Mouse (Mus musculus) hindbrain, embryonic 14.5 days (tissue): ENCODE results near the gene Kif13a. TPM values are rescaled to one million over a fixed set of nuclear protein-coding genes. Genes with fewer than 3 reads are reported as not detected.

Experiments used
- ATAC-seq: fragments of 200-750 bp; cut with Nextera tagmentation; 2 replicates; pipeline ENCODE4 v1.8.0; 2017; ENCODE audit warnings: moderate number of reproducible peaks, mild to moderate bottlenecking, moderate TSS enrichment, moderate library complexity; ENCODE audit not compliant: low FRiP score
- DNase-seq: peaks from one replicate; pipeline ENCODE4 v3.0.0-alpha.2; 2015; ENCODE audit warnings: low spot score
- H3K27ac ChIP-seq: fragments of 300-500 bp; sonication (generic); 2 replicates; pipeline ENCODE4 v1.5.1; 2014; ENCODE audit warnings: mild to moderate bottlenecking, moderate library complexity
- H3K27me3 ChIP-seq: fragments of 300-500 bp; sonication (generic); 2 replicates; pipeline ENCODE4 v1.6.1; 2014; ENCODE audit warnings: mild to moderate bottlenecking, low read length, mixed read lengths; ENCODE audit not compliant: control insufficient read depth, insufficient read depth
- H3K36me3 ChIP-seq: fragments of 300-500 bp; sonication (generic); replicated peaks from 2 replicates; pipeline ENCODE4 v1.6.1; 2014; ENCODE audit not compliant: control insufficient read depth, insufficient read depth
- H3K4me1 ChIP-seq: fragments of 300-500 bp; sonication (generic); replicated peaks from 2 replicates; pipeline ENCODE4 v1.6.1; 2014; ENCODE audit warnings: antibody characterized with exemption, low read length, mixed read lengths; ENCODE audit not compliant: control insufficient read depth, insufficient read depth
- H3K4me2 ChIP-seq: fragments of 300-500 bp; sonication (generic); replicated peaks from 2 replicates; pipeline ENCODE4 v1.6.1; 2014; ENCODE audit warnings: mild to moderate bottlenecking, moderate library complexity
- H3K4me3 ChIP-seq: fragments of 300-500 bp; sonication (generic); replicated peaks from 2 replicates; pipeline ENCODE4 v1.5.1; 2014; ENCODE audit warnings: mild to moderate bottlenecking, low read length
- H3K9ac ChIP-seq: fragments of 300-500 bp; sonication (generic); 2 replicates; pipeline ENCODE4 v1.6.1; 2014
- H3K9me3 ChIP-seq: fragments of 300-500 bp; sonication (generic); 2 replicates; pipeline ENCODE4 v1.6.1; 2016; ENCODE audit warnings: low read length; ENCODE audit not compliant: control insufficient read depth
- WGBS: fragments of 180-500 bp; shearing (Covaris S2); extraction: QIAGEN DNeasy Blood & Tissue Kit; methylation state at CpG from one replicate; pipeline ENCODE4 v1.1.7; 2014; 5-methylcytosine and 5-hydroxymethylcytosine counted together
- polyA plus RNA-seq: library from polyadenylated mRNA; unstranded; fragments of >200 nt; fragmentation: Nextera tagmentation; extraction: Ambion mirVana; gene quantifications from 2 replicates; pipeline ENCODE4 v1.2.1, GENCODE M21; 2014

Kif13a gene
- polyA plus RNA-seq, 1 experiment from 2014 or later, result 14.3 TPM

DNA sequence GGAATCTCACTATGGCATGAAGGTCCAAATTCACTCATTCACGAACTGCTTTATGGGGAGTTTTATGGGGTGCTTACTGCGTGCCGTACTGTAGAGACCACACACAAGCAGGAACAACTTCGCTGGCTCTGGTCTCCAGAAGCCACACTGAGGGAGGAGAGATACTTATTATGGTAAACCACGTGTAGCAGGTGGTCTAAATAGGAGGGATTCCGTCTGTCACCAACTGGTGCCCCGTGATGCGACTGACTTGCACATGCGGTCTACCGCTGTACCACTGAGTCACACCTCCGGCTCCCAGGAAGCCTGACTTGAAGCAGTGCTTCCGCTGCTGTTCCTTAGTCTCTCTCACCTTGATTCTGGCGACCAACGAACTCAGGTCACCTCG lies 986 bp upstream of the Kif13a start:
- Histone ChIP-seq H3K9ac (peak overlapping the region; percentile 90; the same call in 1 of the 2 replicates), H3K27me3 (no peaks in the 10 kb centered on the region), H3K4me3 (peak overlapping the region; percentile 90), H3K4me1 (peaks cover 18% of the 10 kb centered on the region), H3K36me3 (no peaks in the 10 kb centered on the region), H3K9me3 (no peaks in the 10 kb centered on the region), H3K4me2 (peak overlapping the region; percentile 93), H3K27ac (peak overlapping the region; percentile 98)
- ATAC-seq, result peak; percentile 12
- DNase-seq, result no peak
- WGBS, result 2% methylated on average over 15 of the region's 15 CpGs

DNA sequence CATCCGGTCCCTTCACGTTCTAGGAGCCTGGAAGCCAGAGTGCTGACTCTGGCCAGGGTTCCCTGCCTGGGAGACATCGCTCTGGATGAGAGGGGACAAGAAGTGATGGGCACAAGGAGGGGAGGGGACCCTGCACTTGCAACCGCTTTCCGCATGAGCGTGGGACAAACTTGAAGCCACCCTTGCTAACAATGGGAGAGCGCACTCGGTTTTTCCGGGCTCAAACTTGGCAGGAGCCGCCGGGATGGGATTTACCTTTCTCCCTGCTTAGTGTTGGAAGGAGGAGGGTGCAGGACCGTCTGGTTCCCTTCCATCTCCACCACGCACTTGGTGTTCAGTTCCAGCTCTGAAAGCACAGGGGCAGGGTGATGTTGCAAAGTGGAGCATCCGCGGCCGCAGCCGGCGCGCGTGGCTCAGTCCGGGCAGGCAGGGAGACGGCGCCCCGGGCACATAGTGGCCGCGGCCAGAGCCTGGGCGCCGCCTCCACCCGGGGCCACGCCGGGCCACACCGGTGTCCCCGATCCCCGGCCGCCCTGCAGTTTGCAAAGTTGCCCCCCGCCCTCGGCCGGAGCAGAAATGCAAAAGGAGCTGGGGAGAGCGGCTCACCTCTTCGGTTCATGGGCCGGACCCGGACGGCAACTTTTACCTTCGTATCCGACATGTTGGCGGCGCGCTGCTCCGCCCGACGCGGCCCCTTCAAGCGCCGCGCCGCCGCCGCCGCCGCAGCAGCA lies 541 bp downstream of the Kif13a start:
- no peaks in the 10 kb centered on the region for H3K27me3 ChIP-seq
- H3K27ac ChIP-seq, result peak overlapping the region; percentile 98
- peak; percentile 62 for DNase-seq
- H3K4me2 ChIP-seq, result peak overlapping the region; percentile 93
- ATAC-seq, result peak; percentile 68
- peak overlapping the region; percentile 90 for H3K4me3 ChIP-seq
- H3K9ac ChIP-seq, result peak overlapping the region; percentile 90
- H3K36me3 ChIP-seq, result no peaks in the 10 kb centered on the region
- WGBS, result under 1% methylated on average over 42 of the region's 60 CpGs
- no peaks in the 10 kb centered on the region for H3K9me3 ChIP-seq
- peaks cover 18% of the 10 kb centered on the region for H3K4me1 ChIP-seq

DNA sequence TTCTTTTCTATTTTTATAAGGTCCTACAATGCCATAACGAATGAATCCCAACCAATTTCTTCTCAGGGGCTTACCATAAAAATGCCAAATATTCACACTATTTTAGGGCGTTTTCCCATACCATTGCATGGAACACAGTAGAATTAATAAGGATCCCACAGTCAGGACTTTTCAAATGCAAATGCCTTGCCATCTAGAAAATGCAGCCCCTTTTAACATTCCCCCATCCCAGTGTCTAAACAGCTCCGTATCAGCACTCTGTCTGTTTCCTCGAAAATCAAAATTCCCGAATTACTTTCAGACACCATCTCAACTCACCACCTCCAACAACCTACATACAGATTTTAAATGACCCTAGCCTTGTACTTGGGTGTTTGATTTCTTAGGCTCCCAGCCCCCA lies 1.3 kb downstream of the Kif13a start:
- no peaks in the 10 kb centered on the region for H3K27me3 ChIP-seq
- peak overlapping the region; percentile 93 for H3K4me2 ChIP-seq
- no peak for DNase-seq
- peaks cover 18% of the 10 kb centered on the region for H3K4me1 ChIP-seq
- H3K9me3 ChIP-seq, result no peaks in the 10 kb centered on the region
- peak overlapping the region; percentile 90 for H3K9ac ChIP-seq
- 13% methylated on average over 5 of the region's 5 CpGs for WGBS
- ATAC-seq, result no peak
- H3K36me3 ChIP-seq, result no peaks in the 10 kb centered on the region
- H3K4me3 ChIP-seq, result peak overlapping the region; percentile 90
- peak overlapping the region; percentile 98 for H3K27ac ChIP-seq

DNA sequence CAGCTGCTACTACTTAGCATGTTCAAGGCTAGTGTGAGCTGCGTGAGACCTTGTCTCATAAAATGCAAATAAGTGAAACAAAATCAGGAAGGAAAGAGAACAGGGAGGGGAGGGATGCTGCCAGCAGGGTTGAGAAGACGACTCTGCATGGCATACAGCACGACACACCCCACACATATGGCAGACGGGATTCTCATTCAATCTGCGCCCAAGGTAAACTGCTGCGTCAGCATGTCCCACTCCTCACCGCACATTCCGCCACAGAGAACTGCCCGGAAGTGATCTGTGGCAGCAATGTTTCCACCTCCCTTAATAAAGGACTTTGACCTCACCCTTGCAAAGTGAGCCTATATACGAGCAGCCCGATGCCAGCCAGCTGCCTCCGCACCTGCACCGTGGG lies 4.0 kb downstream of the Kif13a start:
- H3K4me3 ChIP-seq, result no peak overlapping the region
- DNase-seq, result no peak
- H3K9me3 ChIP-seq, result no peaks in the 10 kb centered on the region
- no peaks in the 10 kb centered on the region for H3K36me3 ChIP-seq
- peaks cover 15% of the 10 kb centered on the region for H3K4me1 ChIP-seq
- no peak overlapping the region for H3K9ac ChIP-seq
- no peak overlapping the region for H3K4me2 ChIP-seq
- no peaks in the 10 kb centered on the region for H3K27me3 ChIP-seq
- no peak for ATAC-seq
- WGBS, result 83% methylated on average over 13 of the region's 13 CpGs
- H3K27ac ChIP-seq, result no peak overlapping the region

DNA sequence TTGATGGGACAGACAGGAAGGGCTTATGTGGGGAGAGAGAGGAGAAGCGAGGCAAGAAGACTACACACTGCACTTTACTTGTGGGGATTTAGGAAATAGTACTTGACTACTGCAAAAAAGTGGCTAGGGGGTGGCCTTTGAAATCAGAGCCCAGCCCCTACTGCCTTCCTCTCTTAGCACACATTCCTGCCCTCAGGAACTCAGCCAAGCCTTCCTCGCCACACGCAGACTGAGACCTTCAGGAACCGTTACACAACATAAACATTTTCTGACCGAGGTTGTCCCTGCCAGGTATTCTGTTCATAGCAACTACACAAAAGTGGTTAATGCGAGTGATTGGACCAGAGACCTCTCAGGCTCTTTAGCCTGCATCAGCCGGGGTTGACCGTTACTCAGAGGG lies 8.1 kb downstream of the Kif13a start:
- Histone ChIP-seq H3K27ac (no peak overlapping the region), H3K4me2 (no peak overlapping the region), H3K9ac (no peak overlapping the region), H3K9me3 (no peaks in the 10 kb centered on the region), H3K4me3 (no peak overlapping the region), H3K36me3 (no peaks in the 10 kb centered on the region), H3K4me1 (no peaks in the 10 kb centered on the region), H3K27me3 (no peaks in the 10 kb centered on the region)
- 88% methylated on average over 8 of the region's 8 CpGs for WGBS
- ATAC-seq (no peak), DNase-seq (no peak)

DNA sequence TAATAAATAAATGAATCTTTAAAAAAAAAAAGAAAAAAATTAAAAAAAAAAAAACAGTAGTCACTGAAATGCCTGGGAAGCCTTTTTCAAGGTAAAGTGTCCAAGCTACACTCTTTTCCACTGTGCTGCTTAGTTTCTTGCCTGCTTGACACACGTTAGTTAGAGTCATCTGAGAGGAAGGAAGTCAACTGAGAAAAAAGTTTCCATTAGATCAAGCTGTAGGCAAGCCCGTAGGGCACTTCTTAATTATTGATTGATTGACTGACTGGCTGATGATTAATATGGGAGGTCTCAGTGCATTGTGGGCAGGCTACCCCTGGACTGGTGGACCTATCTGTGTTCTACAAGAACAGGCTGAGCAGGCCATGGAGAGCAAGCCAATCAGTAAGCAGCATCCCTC lies 9.9 kb downstream of the Kif13a start:
- Histone ChIP-seq H3K9ac (no peak overlapping the region), H3K4me2 (no peak overlapping the region)
- 89% methylated on average over 2 of the region's 2 CpGs for WGBS

GRCm38 (mm10) chr13:46918509-46918908 lies 11.2 kb downstream of the Kif13a start:
- no peaks in the 10 kb centered on the region for H3K36me3 ChIP-seq
- no peak overlapping the region for H3K4me3 ChIP-seq
- DNase-seq, result no peak
- no peaks in the 10 kb centered on the region for H3K9me3 ChIP-seq
- H3K27ac ChIP-seq, result no peak overlapping the region
- H3K9ac ChIP-seq, result no peak overlapping the region
- no peaks in the 10 kb centered on the region for H3K27me3 ChIP-seq
- WGBS, result 83% methylated on average over 5 of the region's 5 CpGs
- H3K4me1 ChIP-seq, result no peaks in the 10 kb centered on the region
- no peak for ATAC-seq
- H3K4me2 ChIP-seq, result no peak overlapping the region

More for the DNA sequence above, 9.9 kb downstream of the Kif13a start:
- Histone ChIP-seq H3K27me3 (no peaks in the 10 kb centered on the region), H3K4me1 (no peaks in the 10 kb centered on the region), H3K9me3 (no peaks in the 10 kb centered on the region), H3K27ac (no peak overlapping the region), H3K36me3 (no peaks in the 10 kb centered on the region), H3K4me3 (no peak overlapping the region)
- DNase-seq (no peak), ATAC-seq (no peak)

DNA sequence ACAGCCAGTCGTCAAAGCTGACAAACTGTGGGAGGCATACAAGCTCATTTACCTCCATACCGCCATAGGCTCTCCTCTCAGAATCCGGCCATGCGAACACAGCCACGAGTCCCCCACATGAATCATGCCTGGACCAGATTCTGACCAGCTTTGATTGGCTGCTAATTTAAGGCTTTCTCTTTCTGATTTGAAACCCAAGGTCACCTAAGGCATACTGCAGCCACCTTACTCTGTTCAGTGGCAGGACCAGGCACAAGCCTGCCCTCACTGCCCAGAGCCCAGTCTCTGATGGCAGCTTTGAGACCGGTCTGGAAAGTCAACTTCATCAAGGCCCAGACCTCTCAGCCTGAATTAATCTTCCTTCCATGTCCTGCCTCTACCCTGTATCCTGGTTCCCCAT lies 17.7 kb downstream of the Kif13a start:
- no peak overlapping the region for H3K4me2 ChIP-seq
- no peaks in the 10 kb centered on the region for H3K9me3 ChIP-seq
- H3K9ac ChIP-seq, result no peak overlapping the region
- H3K4me3 ChIP-seq, result no peak overlapping the region
- 41% methylated on average over 6 of the region's 6 CpGs for WGBS
- ATAC-seq (no peak), DNase-seq (no peak)
- no peaks in the 10 kb centered on the region for H3K27me3 ChIP-seq
- H3K4me1 ChIP-seq, result peaks cover 29% of the 10 kb centered on the region
- H3K36me3 ChIP-seq, result no peaks in the 10 kb centered on the region
- no peak overlapping the region for H3K27ac ChIP-seq

- H3K9me3 ChIP-seq, result no peaks in the 10 kb centered on the region
- 38% methylated on average over 11 of the region's 11 CpGs for WGBS
- no peaks in the 10 kb centered on the region for H3K27me3 ChIP-seq
- DNase-seq (no peak), ATAC-seq (peak; percentile 27; the same call in 1 of the 2 replicates)
- H3K9ac ChIP-seq, result no peak overlapping the region
- H3K4me3 ChIP-seq, result no peak overlapping the region
- H3K27ac ChIP-seq, result no peak overlapping the region
- peaks cover 29% of the 10 kb centered on the region for H3K4me1 ChIP-seq
- no peaks in the 10 kb centered on the region for H3K36me3 ChIP-seq
- no peak overlapping the region for H3K4me2 ChIP-seq
Measured at GRCm38 (mm10) chr13:46911018-46911419, 18.6 kb downstream of the Kif13a start.

DNA sequence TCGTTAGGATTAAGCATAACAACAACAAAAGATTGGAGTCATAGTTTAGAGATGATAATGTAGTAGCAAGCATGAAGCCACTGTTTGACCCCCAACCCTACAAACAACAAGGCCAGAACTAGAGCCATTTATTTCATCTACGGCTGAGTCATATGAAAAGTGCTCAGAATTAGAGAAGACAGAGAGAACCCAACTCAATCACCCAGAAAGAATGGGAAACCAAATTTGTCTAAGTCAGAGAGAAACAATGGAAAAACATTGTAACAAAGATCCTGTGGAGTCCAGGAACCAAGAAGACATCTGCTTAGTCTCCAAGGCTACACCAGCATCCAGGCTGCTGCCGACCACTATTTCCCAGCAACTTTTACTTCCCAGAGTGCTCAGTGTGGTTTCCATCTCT lies 19.7 kb downstream of the Kif13a start:
- WGBS, result 41% methylated on average over 3 of the region's 3 CpGs
- no peaks in the 10 kb centered on the region for H3K9me3 ChIP-seq
- H3K4me2 ChIP-seq, result no peak overlapping the region
- H3K36me3 ChIP-seq, result no peaks in the 10 kb centered on the region
- no peak for DNase-seq
- peaks cover 29% of the 10 kb centered on the region for H3K4me1 ChIP-seq
- H3K27ac ChIP-seq, result no peak overlapping the region
- ATAC-seq, result no peak
- H3K27me3 ChIP-seq, result no peaks in the 10 kb centered on the region
- H3K9ac ChIP-seq, result no peak overlapping the region
- no peak overlapping the region for H3K4me3 ChIP-seq
